Mouse (Mus musculus): ENCODE data around the gene Olfr1413.

DNA sequence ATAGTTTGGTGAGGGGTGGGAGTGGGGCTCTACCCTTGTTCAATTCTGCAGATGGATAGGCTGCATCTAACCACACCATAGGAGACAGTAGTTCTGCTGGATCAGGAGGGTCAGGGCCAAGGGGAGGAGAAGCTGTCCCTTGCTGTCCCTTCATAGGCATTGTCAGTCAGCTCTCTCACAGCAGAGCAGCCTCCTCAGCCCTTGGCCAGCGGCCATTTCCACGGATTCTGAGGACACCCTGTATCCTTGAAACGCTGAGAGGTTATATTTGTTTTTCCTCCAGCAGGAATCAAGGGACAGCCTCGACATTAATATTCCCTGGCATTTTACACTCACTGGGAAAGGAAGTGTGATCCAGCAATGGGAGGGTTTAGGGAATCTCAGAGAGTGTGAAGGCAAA lies 47.2 kb downstream of the Olfr1413 start:
- TF ChIP-seq EP300 (IDR thresholded peaks at IDR 0.05; ENCODE audit: low read depth) = no peak
- TF ChIP-seq CTCF (IDR thresholded peaks at IDR 0.05; ENCODE audit: low read depth) = no peak

Measured in liver, embryonic 14.5 days (tissue).